Mouse (Mus musculus) liver, postnatal 0 days (tissue): ENCODE measurements at regions not wholly inside any gene's neighbourhood (a gene's known extent, or its start where the extent isn't known, plus 50 kb on each side); places are given as distances from the start of the nearest gene placed in this dataset.

ENCODE experiments used
- ATAC-seq: fragments of 200-750 bp; cut with Nextera tagmentation; 2 replicates; pipeline ENCODE4 v1.8.0; 2017; ENCODE audit warnings: mild to moderate bottlenecking, moderate library complexity
- DNase-seq: peaks from one replicate; pipeline ENCODE4 v3.0.0-alpha.2; 2016
- H3K27ac ChIP-seq: fragments of 300-500 bp; sonication (generic); 2 replicates; pipeline ENCODE4 v1.5.1; 2014; ENCODE audit warnings: antibody characterized with exemption, moderate library complexity, mild to moderate bottlenecking, low read depth
- H3K27me3 ChIP-seq: fragments of 300-500 bp; sonication (generic); 2 replicates; pipeline ENCODE4 v1.6.1; 2014; ENCODE audit warnings: low read length, control low read depth, mixed read lengths; ENCODE audit not compliant: insufficient read depth
- H3K36me3 ChIP-seq: fragments of 300-500 bp; sonication (generic); replicated peaks from 2 replicates; pipeline ENCODE4 v1.6.1; 2014; ENCODE audit warnings: mild to moderate bottlenecking, control low read depth, low read length, moderate library complexity, mixed read lengths; ENCODE audit not compliant: insufficient read depth
- H3K4me1 ChIP-seq: fragments of 300-500 bp; sonication (generic); 2 replicates; pipeline ENCODE4 v1.6.1; 2014; ENCODE audit warnings: antibody characterized with exemption, mild to moderate bottlenecking, control low read depth; ENCODE audit not compliant: insufficient read depth
- H3K4me2 ChIP-seq: fragments of 300-500 bp; sonication (generic); 2 replicates; pipeline ENCODE4 v1.6.1; 2014; ENCODE audit warnings: low read depth, mild to moderate bottlenecking, low read length, moderate library complexity, mixed read lengths
- H3K4me3 ChIP-seq: fragments of 300-500 bp; sonication (generic); 2 replicates; pipeline ENCODE4 v1.5.1; 2014; ENCODE audit warnings: low read depth, low read length
- H3K9ac ChIP-seq: fragments of 300-500 bp; sonication (generic); replicated peaks from 2 replicates; pipeline ENCODE4 v1.6.1; 2014; ENCODE audit warnings: mild to moderate bottlenecking, moderate library complexity
- H3K9me3 ChIP-seq: fragments of 300-500 bp; sonication (generic); 2 replicates; pipeline ENCODE4 v1.6.1; 2016; ENCODE audit warnings: mild to moderate bottlenecking, control low read depth, low read length, mixed read lengths
- CTCF ChIP-seq: sonication (generic); IDR thresholded peaks from 2 replicates; pipeline ENCODE4 v1.5.1; 2016; ENCODE audit warnings: antibody characterized with exemption, low read depth
- EP300 ChIP-seq: IDR thresholded peaks from 2 replicates; pipeline ENCODE4 v1.6.1; 2016; ENCODE audit warnings: antibody characterized with exemption, low read depth, mild to moderate bottlenecking
- WGBS: fragments of 180-500 bp; shearing (Covaris S2); extraction: QIAGEN DNeasy Blood & Tissue Kit; methylation state at CpG from one replicate; pipeline ENCODE4 v1.1.7; 2014; ENCODE audit not compliant: insufficient replicate concordance; 5-methylcytosine and 5-hydroxymethylcytosine counted together

- DNase-seq (no peak), ATAC-seq (no peak)
- no peak overlapping the region for H3K4me2 ChIP-seq
- no peak overlapping the region for H3K27ac ChIP-seq
- H3K9ac ChIP-seq: no peak overlapping the region
- H3K27me3 ChIP-seq: no peaks in the 10 kb centered on the region
- H3K36me3 ChIP-seq: no peaks in the 10 kb centered on the region
- TF ChIP-seq EP300 (no peak), CTCF (no peak)
- no peaks in the 10 kb centered on the region for H3K9me3 ChIP-seq
- H3K4me1 ChIP-seq: no peaks in the 10 kb centered on the region
- no peak overlapping the region for H3K4me3 ChIP-seq
- 55% methylated on average over 5 of the region's 5 CpGs for WGBS
Observed at GRCm38 (mm10) chr14:58421904-58422303, 351.6 kb downstream of the Fgf9 start.

- Histone ChIP-seq H3K9me3 (no peaks in the 10 kb centered on the region), H3K4me3 (no peak overlapping the region), H3K27me3 (no peaks in the 10 kb centered on the region), H3K4me2 (no peak overlapping the region), H3K36me3 (no peaks in the 10 kb centered on the region), H3K27ac (no peak overlapping the region), H3K9ac (no peak overlapping the region), H3K4me1 (no peaks in the 10 kb centered on the region)
- TF ChIP-seq CTCF (no peak), EP300 (no peak)
- WGBS: 69% methylated on average over 1 of the region's 1 CpGs
- DNase-seq (no peak), ATAC-seq (no peak)
Observed at GRCm38 (mm10) chr14:58417545-58417944, 347.2 kb downstream of the Fgf9 start.

- Histone ChIP-seq H3K4me2 (no peak overlapping the region), H3K9ac (no peak overlapping the region), H3K27me3 (no peaks in the 10 kb centered on the region), H3K27ac (no peak overlapping the region), H3K4me3 (no peak overlapping the region), H3K36me3 (no peaks in the 10 kb centered on the region), H3K4me1 (no peaks in the 10 kb centered on the region), H3K9me3 (no peaks in the 10 kb centered on the region)
- DNase-seq (no peak), ATAC-seq (no peak)
- 85% methylated on average over 9 of the region's 9 CpGs for WGBS
- TF ChIP-seq CTCF: no peak
- no peak for TF ChIP-seq EP300
Observed at GRCm38 (mm10) chr14:58392055-58392726, 321.8 kb downstream of the Fgf9 start.

- no peaks in the 10 kb centered on the region for H3K36me3 ChIP-seq
- no peaks in the 10 kb centered on the region for H3K27me3 ChIP-seq
- H3K9ac ChIP-seq: no peak overlapping the region
- WGBS: 65% methylated on average over 2 of the region's 2 CpGs
- ATAC-seq (no peak), DNase-seq (no peak)
- TF ChIP-seq EP300: no peak
- no peak for TF ChIP-seq CTCF
- no peaks in the 10 kb centered on the region for H3K9me3 ChIP-seq
- no peak overlapping the region for H3K4me3 ChIP-seq
- H3K4me2 ChIP-seq: no peak overlapping the region
- no peaks in the 10 kb centered on the region for H3K4me1 ChIP-seq
- H3K27ac ChIP-seq: no peak overlapping the region
Observed at GRCm38 (mm10) chr14:58390741-58391140, 320.4 kb downstream of the Fgf9 start.

- ATAC-seq (no peak), DNase-seq (no peak)
- H3K27ac ChIP-seq: no peak overlapping the region
- H3K9ac ChIP-seq: no peak overlapping the region
- H3K4me3 ChIP-seq: no peak overlapping the region
- 74% methylated on average over 9 of the region's 9 CpGs for WGBS
- TF ChIP-seq CTCF (no peak), EP300 (no peak)
- no peak overlapping the region for H3K4me2 ChIP-seq
- no peaks in the 10 kb centered on the region for H3K36me3 ChIP-seq
- H3K27me3 ChIP-seq: no peaks in the 10 kb centered on the region
- H3K9me3 ChIP-seq: no peaks in the 10 kb centered on the region
- no peaks in the 10 kb centered on the region for H3K4me1 ChIP-seq
Observed at GRCm38 (mm10) chr14:58387348-58388000, 317.1 kb downstream of the Fgf9 start.

- Histone ChIP-seq H3K4me1 (no peaks in the 10 kb centered on the region), H3K9ac (no peak overlapping the region), H3K27ac (no peak overlapping the region), H3K4me2 (no peak overlapping the region), H3K4me3 (no peak overlapping the region), H3K9me3 (peaks cover 3% of the 10 kb centered on the region; the same call in 1 of the 2 replicates), H3K27me3 (no peaks in the 10 kb centered on the region), H3K36me3 (no peaks in the 10 kb centered on the region)
- ATAC-seq (no peak), DNase-seq (no peak)
- TF ChIP-seq EP300 (no peak), CTCF (peak; percentile 33; the same call in 1 of the 2 replicates)
Observed at GRCm38 (mm10) chr14:58375056-58375455, 304.7 kb downstream of the Fgf9 start.
